Mouse (Mus musculus): Measurements from ENCODE around the gene Arhgef10l. TPM values are rescaled to one million over a fixed set of nuclear protein-coding genes. Genes with fewer than 3 reads are reported as not detected.

The Arhgef10l gene
- polyA plus RNA-seq, 1 experiment from 2014 or later = 16.6 TPM

- WGBS = 70% methylated on average over 4 of the region's 4 CpGs
- Histone ChIP-seq H3K4me1 (no peaks in the 10 kb centered on the region), H3K27ac (no peak overlapping the region), H3K36me3 (peaks cover 31% of the 10 kb centered on the region; the same call in 1 of the 2 replicates), H3K4me2 (no peak overlapping the region), H3K9me3 (no peaks in the 10 kb centered on the region), H3K9ac (no peak overlapping the region), H3K27me3 (no peaks in the 10 kb centered on the region), H3K4me3 (no peak overlapping the region)
- ATAC-seq (ENCODE audit: borderline replicate concordance, extremely low read depth, low FRiP score, low TSS enrichment) = no peak
Observed at GRCm38 (mm10) chr4:140554552-140554951, 111.3 kb downstream of the Arhgef10l start.

- Histone ChIP-seq H3K9ac (no peak overlapping the region), H3K27ac (no peak overlapping the region), H3K27me3 (no peaks in the 10 kb centered on the region), H3K4me3 (no peak overlapping the region), H3K36me3 (peaks cover 31% of the 10 kb centered on the region; the same call in 1 of the 2 replicates), H3K4me1 (no peaks in the 10 kb centered on the region), H3K4me2 (no peak overlapping the region), H3K9me3 (no peaks in the 10 kb centered on the region)
- WGBS = 91% methylated on average over 17 of the region's 17 CpGs
- ATAC-seq (ENCODE audit: borderline replicate concordance, extremely low read depth, low FRiP score, low TSS enrichment) = no peak
Observed at GRCm38 (mm10) chr4:140551766-140552165, 114.0 kb downstream of the Arhgef10l start.

GRCm38 (mm10) chr4:140550670-140551069, 115.1 kb downstream of the Arhgef10l start:
- no peak overlapping the region for H3K9ac ChIP-seq
- H3K27ac ChIP-seq = no peak overlapping the region
- H3K4me3 ChIP-seq = no peak overlapping the region
- H3K4me1 ChIP-seq = no peaks in the 10 kb centered on the region
- H3K36me3 ChIP-seq = peaks cover 31% of the 10 kb centered on the region; the same call in 1 of the 2 replicates
- H3K9me3 ChIP-seq = no peaks in the 10 kb centered on the region
- 90% methylated on average over 6 of the region's 6 CpGs for WGBS
- H3K27me3 ChIP-seq = no peaks in the 10 kb centered on the region
- ATAC-seq (ENCODE audit: borderline replicate concordance, extremely low read depth, low FRiP score, low TSS enrichment) = no peak
- no peak overlapping the region for H3K4me2 ChIP-seq

- no peak overlapping the region for H3K4me2 ChIP-seq
- H3K27ac ChIP-seq = no peak overlapping the region
- H3K9ac ChIP-seq = no peak overlapping the region
- H3K9me3 ChIP-seq = no peaks in the 10 kb centered on the region
- ATAC-seq (ENCODE audit: borderline replicate concordance, extremely low read depth, low FRiP score, low TSS enrichment) = no peak
- 63% methylated on average over 12 of the region's 12 CpGs for WGBS
- H3K36me3 ChIP-seq = peaks cover 31% of the 10 kb centered on the region; the same call in 1 of the 2 replicates
- H3K27me3 ChIP-seq = no peaks in the 10 kb centered on the region
- H3K4me1 ChIP-seq = no peaks in the 10 kb centered on the region
- no peak overlapping the region for H3K4me3 ChIP-seq
Observed at GRCm38 (mm10) chr4:140549975-140550374, 115.8 kb downstream of the Arhgef10l start.

- Histone ChIP-seq H3K4me2 (no peak overlapping the region), H3K9ac (no peak overlapping the region), H3K27me3 (no peaks in the 10 kb centered on the region), H3K36me3 (peaks cover 33% of the 10 kb centered on the region), H3K9me3 (no peaks in the 10 kb centered on the region), H3K4me1 (no peaks in the 10 kb centered on the region), H3K4me3 (no peak overlapping the region), H3K27ac (no peak overlapping the region)
- WGBS = 28% methylated on average over 7 of the region's 7 CpGs
- ATAC-seq (ENCODE audit: borderline replicate concordance, extremely low read depth, low FRiP score, low TSS enrichment) = no peak
Observed at GRCm38 (mm10) chr4:140547488-140547887, 118.3 kb downstream of the Arhgef10l start.

- H3K27me3 ChIP-seq = no peaks in the 10 kb centered on the region
- ATAC-seq (ENCODE audit: borderline replicate concordance, extremely low read depth, low FRiP score, low TSS enrichment) = no peak
- no peak overlapping the region for H3K27ac ChIP-seq
- 42% methylated on average over 11 of the region's 11 CpGs for WGBS
- no peak overlapping the region for H3K4me3 ChIP-seq
- H3K4me2 ChIP-seq = no peak overlapping the region
- no peaks in the 10 kb centered on the region for H3K9me3 ChIP-seq
- H3K4me1 ChIP-seq = no peaks in the 10 kb centered on the region
- no peak overlapping the region for H3K9ac ChIP-seq
- H3K36me3 ChIP-seq = peaks cover 18% of the 10 kb centered on the region; the same call in 1 of the 2 replicates
Observed at GRCm38 (mm10) chr4:140539125-140539524, 126.7 kb downstream of the Arhgef10l start.

GRCm38 (mm10) chr4:140537561-140538021, 128.2 kb downstream of the Arhgef10l start:
- Histone ChIP-seq H3K9ac (no peak overlapping the region), H3K4me3 (no peak overlapping the region), H3K27me3 (no peaks in the 10 kb centered on the region), H3K4me1 (no peaks in the 10 kb centered on the region), H3K27ac (no peak overlapping the region), H3K36me3 (0 out of 2 replicates have a peak, but pooled peaks cover 8% of the 10 kb centered on the region), H3K9me3 (no peaks in the 10 kb centered on the region), H3K4me2 (no peak overlapping the region)
- no peak for ATAC-seq (ENCODE audit: borderline replicate concordance, extremely low read depth, low FRiP score, low TSS enrichment)
- WGBS = 64% methylated on average over 5 of the region's 5 CpGs

- WGBS = 74% methylated on average over 8 of the region's 8 CpGs
Observed at GRCm38 (mm10) chr4:140535323-140535722, 130.5 kb downstream of the Arhgef10l start.

GRCm38 (mm10) chr4:140532270-140532669, 133.5 kb downstream of the Arhgef10l start:
- Histone ChIP-seq H3K27me3 (no peaks in the 10 kb centered on the region), H3K4me2 (no peak overlapping the region), H3K4me3 (no peak overlapping the region), H3K27ac (no peak overlapping the region), H3K9me3 (no peaks in the 10 kb centered on the region), H3K4me1 (no peaks in the 10 kb centered on the region), H3K36me3 (peaks cover 3% of the 10 kb centered on the region; the same call in 1 of the 2 replicates), H3K9ac (no peak overlapping the region)
- no peak for ATAC-seq (ENCODE audit: borderline replicate concordance, extremely low read depth, low FRiP score, low TSS enrichment)
- WGBS = 37% methylated on average over 15 of the region's 15 CpGs

More at GRCm38 (mm10) chr4:140535323-140535722, 130.5 kb downstream of the Arhgef10l start:
- ATAC-seq (ENCODE audit: borderline replicate concordance, extremely low read depth, low FRiP score, low TSS enrichment) = no peak
- no peaks in the 10 kb centered on the region for H3K9me3 ChIP-seq
- no peak overlapping the region for H3K27ac ChIP-seq
- no peaks in the 10 kb centered on the region for H3K4me1 ChIP-seq
- H3K9ac ChIP-seq = no peak overlapping the region
- no peak overlapping the region for H3K4me3 ChIP-seq
- H3K4me2 ChIP-seq = no peak overlapping the region
- H3K36me3 ChIP-seq = 0 out of 2 replicates have a peak, but pooled peaks cover 2% of the 10 kb centered on the region
- H3K27me3 ChIP-seq = no peaks in the 10 kb centered on the region

- no peaks in the 10 kb centered on the region for H3K27me3 ChIP-seq
- no peak overlapping the region for H3K9ac ChIP-seq
- no peak overlapping the region for H3K27ac ChIP-seq
- H3K4me1 ChIP-seq = no peaks in the 10 kb centered on the region
- peak; percentile 36 for ATAC-seq (ENCODE audit: borderline replicate concordance, extremely low read depth, low FRiP score, low TSS enrichment)
- H3K4me3 ChIP-seq = no peak overlapping the region
- no peaks in the 10 kb centered on the region for H3K9me3 ChIP-seq
- WGBS = 30% methylated on average over 9 of the region's 9 CpGs
- H3K4me2 ChIP-seq = no peak overlapping the region
- H3K36me3 ChIP-seq = peaks cover 6% of the 10 kb centered on the region; the same call in 1 of the 2 replicates
Observed at GRCm38 (mm10) chr4:140531024-140531423, 134.8 kb downstream of the Arhgef10l start.

GRCm38 (mm10) chr4:140529735-140530134, 136.1 kb downstream of the Arhgef10l start:
- Histone ChIP-seq H3K4me2 (no peak overlapping the region), H3K36me3 (peaks cover 8% of the 10 kb centered on the region; the same call in 1 of the 2 replicates), H3K4me1 (no peaks in the 10 kb centered on the region), H3K9ac (no peak overlapping the region), H3K9me3 (no peaks in the 10 kb centered on the region), H3K27ac (no peak overlapping the region), H3K27me3 (no peaks in the 10 kb centered on the region), H3K4me3 (no peak overlapping the region)
- ATAC-seq (ENCODE audit: borderline replicate concordance, extremely low read depth, low FRiP score, low TSS enrichment) = no peak
- 75% methylated on average over 14 of the region's 14 CpGs for WGBS

- H3K36me3 ChIP-seq = peaks cover 10% of the 10 kb centered on the region; the same call in 1 of the 2 replicates
- WGBS = 71% methylated on average over 5 of the region's 5 CpGs
- H3K9ac ChIP-seq = no peak overlapping the region
- H3K4me2 ChIP-seq = no peak overlapping the region
- no peak for ATAC-seq (ENCODE audit: borderline replicate concordance, extremely low read depth, low FRiP score, low TSS enrichment)
- no peak overlapping the region for H3K4me3 ChIP-seq
- H3K27me3 ChIP-seq = no peaks in the 10 kb centered on the region
- H3K4me1 ChIP-seq = no peaks in the 10 kb centered on the region
- no peak overlapping the region for H3K27ac ChIP-seq
- no peaks in the 10 kb centered on the region for H3K9me3 ChIP-seq
Observed at GRCm38 (mm10) chr4:140528443-140528842, 137.4 kb downstream of the Arhgef10l start.

Measured in lung, embryonic 15.5 days (tissue).